Comparison of ENCODE assay signal across 27 mouse cellular contexts in the genomic region with DNA sequence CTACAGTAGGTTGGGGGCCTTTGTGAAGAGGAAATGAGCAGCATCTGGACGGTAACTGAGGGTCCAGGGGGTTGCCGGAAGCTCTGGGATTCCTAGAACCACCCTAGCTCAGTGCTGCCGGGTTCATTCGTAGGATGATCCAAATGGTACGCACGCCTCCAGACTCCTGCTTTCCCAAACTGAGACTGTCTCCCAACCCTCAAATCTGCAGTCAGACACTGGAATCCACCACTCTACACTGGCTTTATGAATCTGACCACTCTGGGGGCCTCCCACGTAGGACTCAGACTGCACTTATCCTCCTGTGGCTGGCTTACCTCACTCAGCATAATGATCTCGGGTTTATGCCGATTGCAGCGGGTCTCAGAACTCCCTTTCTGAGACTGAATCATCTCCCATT. TPM values are rescaled to one million over a fixed set of nuclear protein-coding genes. Genes with fewer than 3 reads are reported as not detected.
"Had no signal": no experiment of that assay in that cellular context is flagged by ENCODE, and none has a peak within 500 bp of the region (broad histone marks: within the 10 kb centered on the region; RNA-seq: fewer than 3 reads in every experiment).

No protein-coding gene starts in this region.

- H3K4me1 ChIP-seq: limb, embryonic 12.5 days; limb, embryonic 15.5 days; midbrain, embryonic 12.5 days had no signal

- H3K4me3 ChIP-seq: limb, embryonic 12.5 days; limb, embryonic 15.5 days; midbrain, embryonic 12.5 days had no signal

- H3K36me3 ChIP-seq: limb, embryonic 12.5 days; limb, embryonic 15.5 days; midbrain, embryonic 12.5 days had no signal

- DNase-seq: kidney, adult 18-20 months; kidney, postnatal 25 days; left cerebral cortex, postnatal 4 days; liver, postnatal 0 days; lung, embryonic 14.5 days; right cerebral cortex, adult 18-20 months; right cerebral cortex, postnatal 14 days; right cerebral cortex, postnatal 4 days; thymus, adult 2 months; thymus, postnatal 14 days; thymus, postnatal 4 days had no signal

- H3K27me3 ChIP-seq: limb, embryonic 12.5 days had no signal

- H3K27ac ChIP-seq: kidney, postnatal 0 days; limb, embryonic 12.5 days; limb, embryonic 15.5 days; liver, embryonic 14.5 days; macrophage; midbrain, embryonic 12.5 days; stomach, postnatal 0 days had no signal

RNA-seq across cellular contexts. Expression of a gene that starts 32.8 kb away (rescaled TPM):
- total RNA-seq: left cerebral cortex, adult 8-10 months; left cerebral cortex, postnatal 14 days; left cerebral cortex, postnatal 4 days; megakaryocyte, adult 5-6 weeks had no signal
- polyA plus RNA-seq: intestine, embryonic 16.5 days; kidney, embryonic 14.5 days; kidney, postnatal 0 days; large intestine, adult 2 months; limb, embryonic 12.5 days; limb, embryonic 15.5 days; liver, embryonic 11.5 days; liver, embryonic 14.5 days; liver, postnatal 0 days; lung, embryonic 14.5 days; lung, postnatal 0 days; macrophage; stomach, embryonic 14.5 days; stomach, postnatal 0 days had no signal
